Mouse (Mus musculus): ENCODE data around the gene Rack1. TPM values are rescaled to one million over a fixed set of nuclear protein-coding genes. Genes with fewer than 3 reads are reported as not detected.

The Rack1 gene
- total and polyA plus RNA-seq, 2 experiments from 2014 or later, result 317 to 1,043 TPM

DNA sequence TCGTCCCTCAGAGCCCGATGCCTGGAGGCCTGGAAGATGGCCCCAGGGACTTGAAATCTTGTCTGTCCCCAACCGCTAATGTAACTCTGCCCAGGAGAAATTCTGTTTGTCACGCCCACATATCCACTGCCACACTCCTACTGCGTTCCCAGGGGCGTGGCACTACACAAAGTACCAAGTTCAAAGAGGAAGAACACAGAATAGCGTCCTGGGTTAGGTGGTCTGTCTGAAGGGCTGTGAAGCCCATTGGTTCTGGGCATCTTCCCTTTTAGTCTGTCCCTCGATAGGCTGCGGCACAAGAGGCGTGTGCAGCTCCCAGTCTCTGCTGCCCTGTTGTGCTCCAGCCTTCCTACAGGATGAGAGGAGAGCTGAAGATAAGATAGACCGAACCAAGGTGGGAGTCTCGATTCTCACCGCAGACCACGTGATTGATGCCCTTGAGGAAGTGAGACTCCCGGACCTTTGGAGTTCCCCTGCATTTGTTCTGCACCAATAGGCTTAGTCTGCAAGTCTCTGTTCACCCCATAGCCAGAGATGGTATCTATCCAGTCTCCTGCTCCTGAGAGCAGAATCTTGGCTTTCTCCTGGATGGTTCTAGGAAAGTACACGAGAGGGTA lies 38.2 kb downstream of the Rack1 start:
- DNase-seq (ENCODE audit: low spot score), result no peak

DNA sequence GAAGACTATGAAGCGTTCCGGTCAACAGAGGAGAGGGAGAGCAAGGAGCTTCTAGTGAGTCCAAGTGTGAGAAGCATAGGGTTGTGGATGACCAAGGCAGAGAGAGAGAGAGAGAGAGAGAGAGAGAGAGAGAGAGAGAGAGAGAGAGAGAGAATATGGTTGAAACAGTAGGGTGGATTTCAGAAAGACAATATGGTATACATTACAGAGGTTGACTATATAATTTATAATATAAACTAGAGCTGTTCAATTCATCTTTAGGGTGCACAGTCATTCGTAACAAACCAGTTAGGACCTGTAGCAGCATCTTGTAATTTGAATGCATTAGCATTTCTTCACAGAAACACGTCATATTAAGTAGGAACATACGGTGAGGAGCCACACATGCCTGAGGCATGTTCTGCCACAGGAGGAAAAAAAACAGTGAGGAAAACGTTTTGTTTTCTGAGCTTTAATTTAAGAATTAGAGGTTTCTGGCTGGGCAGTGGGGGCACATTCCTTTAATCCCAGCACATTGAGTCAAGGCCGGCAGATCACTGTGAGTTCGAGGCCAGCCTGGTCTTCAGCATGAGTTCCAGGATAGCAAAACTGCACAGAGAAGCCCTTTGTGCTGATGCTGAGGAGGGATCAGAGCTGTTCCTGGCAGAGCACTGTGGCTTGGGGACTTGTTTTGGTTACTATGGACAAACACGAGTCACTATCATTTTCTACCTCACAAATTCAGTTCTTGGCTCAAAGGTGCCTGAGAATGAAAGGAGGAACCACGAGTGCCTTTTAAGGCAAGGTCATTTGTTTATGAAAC lies 38.9 kb downstream of the Rack1 start:
- no peak for TF ChIP-seq CTCF (IDR thresholded peaks at IDR 0.05)
- Histone ChIP-seq H3K36me3 (ENCODE audit: insufficient read depth, low read length) (no peaks in the 10 kb centered on the region), H3K27ac (ENCODE audit: low read depth, low read length) (no peak overlapping the region), H3K27me3 (ENCODE audit: insufficient read depth, low read length) (no peaks in the 10 kb centered on the region), H3K4me1 (ENCODE audit: insufficient read depth, low read length) (no peaks in the 10 kb centered on the region), H3K4me3 (ENCODE audit: low read depth, low read length) (peak overlapping the region; percentile 86), H3K9me3 (ENCODE audit: low read length) (no peaks in the 10 kb centered on the region), H3K4me2 (ENCODE audit: low read depth, low read length, poor library complexity, severe bottlenecking) (peak overlapping the region; percentile 85), H3K9ac (replicated peaks; ENCODE audit: low read length, poor library complexity, severe bottlenecking) (no peak overlapping the region)
- DNase-seq (ENCODE audit: low spot score) (no peak), ATAC-seq (ENCODE audit: low FRiP score) (no peak)
- WGBS, result 67% methylated on average over 10 of the region's 10 CpGs

More for the DNA sequence above, 38.2 kb downstream of the Rack1 start:
- no peaks in the 10 kb centered on the region for H3K27me3 ChIP-seq (ENCODE audit: insufficient read depth, low read length)
- H3K4me2 ChIP-seq (ENCODE audit: low read depth, low read length, poor library complexity, severe bottlenecking), result peak overlapping the region; percentile 85
- ATAC-seq (ENCODE audit: low FRiP score), result peak; percentile 39
- H3K9me3 ChIP-seq (ENCODE audit: low read length), result no peaks in the 10 kb centered on the region
- peak overlapping the region; percentile 77 for H3K9ac ChIP-seq (replicated peaks; ENCODE audit: low read length, poor library complexity, severe bottlenecking)
- no peak for TF ChIP-seq CTCF (IDR thresholded peaks at IDR 0.05)
- 2% methylated on average over 16 of the region's 16 CpGs for WGBS
- peak overlapping the region; percentile 78 for H3K27ac ChIP-seq (ENCODE audit: low read depth, low read length)
- H3K4me1 ChIP-seq (ENCODE audit: insufficient read depth, low read length), result no peaks in the 10 kb centered on the region
- H3K36me3 ChIP-seq (ENCODE audit: insufficient read depth, low read length), result no peaks in the 10 kb centered on the region
- peak overlapping the region; percentile 86 for H3K4me3 ChIP-seq (ENCODE audit: low read depth, low read length)

DNA sequence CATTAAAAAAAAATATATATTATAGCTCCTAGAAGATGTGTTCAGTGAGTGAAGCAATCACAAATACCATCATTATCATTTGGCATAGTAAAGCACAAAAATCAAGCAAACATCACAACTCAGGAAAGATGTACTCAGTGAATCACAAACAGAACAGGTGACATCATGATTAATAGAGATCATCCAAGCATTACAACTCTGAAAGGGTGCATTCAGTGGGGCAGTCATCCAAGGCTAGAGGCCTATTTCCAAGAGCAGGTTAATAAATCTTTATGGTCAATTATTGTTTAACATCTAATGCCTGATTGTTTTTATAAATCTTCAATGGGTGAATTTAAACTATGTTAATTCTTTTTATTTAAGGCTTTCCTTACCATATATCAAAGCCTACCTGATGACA lies 40.7 kb downstream of the Rack1 start:
- Histone ChIP-seq H3K36me3 (ENCODE audit: insufficient read depth, low read length) (no peaks in the 10 kb centered on the region), H3K9me3 (ENCODE audit: low read length) (no peaks in the 10 kb centered on the region), H3K27me3 (ENCODE audit: insufficient read depth, low read length) (no peaks in the 10 kb centered on the region), H3K4me3 (ENCODE audit: low read depth, low read length) (no peak overlapping the region), H3K9ac (replicated peaks; ENCODE audit: low read length, poor library complexity, severe bottlenecking) (no peak overlapping the region), H3K27ac (ENCODE audit: low read depth, low read length) (no peak overlapping the region), H3K4me1 (ENCODE audit: insufficient read depth, low read length) (no peaks in the 10 kb centered on the region), H3K4me2 (ENCODE audit: low read depth, low read length, poor library complexity, severe bottlenecking) (no peak overlapping the region)
- no peak for DNase-seq (ENCODE audit: low spot score)
- TF ChIP-seq CTCF (IDR thresholded peaks at IDR 0.05), result no peak
- no peak for ATAC-seq (ENCODE audit: low FRiP score)

DNA sequence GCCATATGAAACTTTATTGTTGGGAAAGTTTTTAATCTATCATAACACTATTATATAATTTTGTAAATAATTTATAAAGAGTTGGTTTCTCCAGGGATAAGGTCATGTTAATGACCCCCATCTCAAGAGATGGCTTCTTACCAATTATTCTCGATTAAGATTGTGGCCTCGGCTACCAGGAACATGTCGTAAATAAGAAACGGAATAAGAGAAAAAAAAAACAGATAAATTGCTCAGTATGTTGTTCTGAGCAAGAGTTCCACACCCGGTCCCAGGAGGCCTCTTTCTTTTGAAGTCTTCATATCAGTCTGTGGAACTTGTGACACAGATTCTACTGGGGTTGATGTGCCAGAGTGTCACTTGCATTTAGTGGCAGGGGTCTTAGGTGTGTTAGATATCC lies 41.1 kb downstream of the Rack1 start:
- Histone ChIP-seq H3K4me3 (ENCODE audit: low read depth, low read length) (no peak overlapping the region), H3K36me3 (ENCODE audit: insufficient read depth, low read length) (no peaks in the 10 kb centered on the region), H3K4me1 (ENCODE audit: insufficient read depth, low read length) (no peaks in the 10 kb centered on the region), H3K9me3 (ENCODE audit: low read length) (no peaks in the 10 kb centered on the region), H3K9ac (replicated peaks; ENCODE audit: low read length, poor library complexity, severe bottlenecking) (no peak overlapping the region), H3K27ac (ENCODE audit: low read depth, low read length) (no peak overlapping the region), H3K27me3 (ENCODE audit: insufficient read depth, low read length) (no peaks in the 10 kb centered on the region), H3K4me2 (ENCODE audit: low read depth, low read length, poor library complexity, severe bottlenecking) (no peak overlapping the region)
- ATAC-seq (ENCODE audit: low FRiP score), result no peak
- DNase-seq (ENCODE audit: low spot score), result no peak
- 91% methylated on average over 5 of the region's 5 CpGs for WGBS
- TF ChIP-seq CTCF (IDR thresholded peaks at IDR 0.05), result no peak

DNA sequence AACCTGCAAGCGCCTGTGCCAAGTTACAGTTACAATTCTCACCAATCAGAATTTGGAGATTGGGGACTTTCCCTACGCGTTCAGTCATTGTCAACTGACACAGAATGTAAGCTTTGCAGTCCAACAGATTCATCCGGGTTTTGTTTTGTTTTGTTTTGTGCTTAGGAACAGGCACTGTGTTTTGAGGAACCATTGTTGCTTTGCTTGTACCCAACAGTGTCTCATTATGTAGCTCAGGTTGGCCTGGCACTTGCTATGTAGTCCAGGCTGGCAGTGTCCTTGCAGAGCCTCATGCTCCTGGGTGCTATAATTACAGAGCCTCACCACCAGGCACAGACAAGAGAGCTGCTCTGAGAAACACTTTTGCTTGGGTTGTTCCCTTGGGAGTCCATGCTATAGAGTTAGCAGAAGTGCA lies 42.3 kb downstream of the Rack1 start:
- DNase-seq (ENCODE audit: low spot score) (no peak), ATAC-seq (ENCODE audit: low FRiP score) (no peak)
- Histone ChIP-seq H3K27me3 (ENCODE audit: insufficient read depth, low read length) (no peaks in the 10 kb centered on the region), H3K4me2 (ENCODE audit: low read depth, low read length, poor library complexity, severe bottlenecking) (no peak overlapping the region), H3K36me3 (ENCODE audit: insufficient read depth, low read length) (no peaks in the 10 kb centered on the region), H3K9ac (replicated peaks; ENCODE audit: low read length, poor library complexity, severe bottlenecking) (no peak overlapping the region), H3K4me3 (ENCODE audit: low read depth, low read length) (no peak overlapping the region), H3K27ac (ENCODE audit: low read depth, low read length) (no peak overlapping the region), H3K9me3 (ENCODE audit: low read length) (no peaks in the 10 kb centered on the region), H3K4me1 (ENCODE audit: insufficient read depth, low read length) (no peaks in the 10 kb centered on the region)
- WGBS, result 85% methylated on average over 4 of the region's 4 CpGs
- TF ChIP-seq CTCF (IDR thresholded peaks at IDR 0.05), result no peak

DNA sequence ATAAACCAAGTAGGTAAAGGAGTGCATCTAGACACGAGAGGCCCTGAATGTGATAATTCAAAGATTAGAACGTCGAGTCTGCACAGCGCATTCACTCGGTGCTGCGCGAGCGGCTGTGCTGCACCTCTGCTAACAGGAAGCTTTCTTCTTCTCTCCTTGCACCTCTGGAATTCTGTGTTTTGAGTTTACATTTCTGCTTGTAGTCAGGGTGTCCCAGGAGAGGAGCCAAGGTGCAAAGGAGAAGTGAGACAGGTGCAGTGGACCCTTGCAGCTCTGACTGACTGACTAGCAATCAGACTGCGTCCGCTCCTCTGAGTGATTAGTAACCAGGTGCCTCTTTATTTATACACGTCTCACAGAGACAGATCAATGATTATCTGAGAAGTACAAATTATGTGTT lies 43.1 kb downstream of the Rack1 start:
- H3K9ac ChIP-seq (replicated peaks; ENCODE audit: low read length, poor library complexity, severe bottlenecking), result no peak overlapping the region
- H3K4me1 ChIP-seq (ENCODE audit: insufficient read depth, low read length), result no peaks in the 10 kb centered on the region
- ATAC-seq (ENCODE audit: low FRiP score), result no peak
- no peak overlapping the region for H3K27ac ChIP-seq (ENCODE audit: low read depth, low read length)
- H3K9me3 ChIP-seq (ENCODE audit: low read length), result no peaks in the 10 kb centered on the region
- no peak for TF ChIP-seq CTCF (IDR thresholded peaks at IDR 0.05)
- H3K36me3 ChIP-seq (ENCODE audit: insufficient read depth, low read length), result no peaks in the 10 kb centered on the region
- no peak for DNase-seq (ENCODE audit: low spot score)
- no peak overlapping the region for H3K4me3 ChIP-seq (ENCODE audit: low read depth, low read length)
- no peak overlapping the region for H3K4me2 ChIP-seq (ENCODE audit: low read depth, low read length, poor library complexity, severe bottlenecking)
- no peaks in the 10 kb centered on the region for H3K27me3 ChIP-seq (ENCODE audit: insufficient read depth, low read length)
- whole genome bisulfite sequencing, result 86% methylated on average over 11 of the region's 11 CpGs
